Mouse (Mus musculus) MEL (cell line): ENCODE measurements around the gene Hrh2.

Experiments
- CTCF ChIP-seq, 3 experiments: IDR thresholded peaks in 2 of 3; conservative IDR thresholded peaks in 1 of 3; 2 replicates each; pipeline ENCODE4 v1.5.1; 2011 to 2012; ENCODE audit warnings: low read length in 3 of 3, low read depth in 2 of 3, mild to moderate bottlenecking in 2 of 3, improper control_type of control experiment in 1 of 3, inconsistent platforms in 1 of 3, mixed read lengths in 1 of 3, moderate library complexity in 1 of 3; ENCODE audit not compliant: control insufficient read depth in 1 of 3, insufficient read depth in 1 of 3, poor library complexity in 1 of 3, severe bottlenecking in 1 of 3
- EP300 ChIP-seq, 2 experiments: IDR thresholded peaks; 2 replicates each; pipeline ENCODE4 v1.6.1; 2011; ENCODE audit warnings: improper control_type of control experiment in 2 of 2, low read length in 2 of 2, low read depth in 1 of 2, mild to moderate bottlenecking in 1 of 2
- GABPA ChIP-seq: IDR thresholded peaks from 2 replicates; pipeline ENCODE4 v1.6.1; 2012; ENCODE audit warnings: low read depth, mild to moderate bottlenecking, inconsistent platforms, low read length, improper control_type of control experiment, moderate library complexity
- KAT2A ChIP-seq: conservative IDR thresholded peaks from 2 replicates; pipeline ENCODE4 v1.6.1; 2012; ENCODE audit warnings: low read depth, low read length, improper control_type of control experiment, inconsistent platforms
- MAX ChIP-seq: IDR thresholded peaks from 2 replicates; pipeline ENCODE4 v1.6.1; 2011; ENCODE audit warnings: low read length, improper control_type of control experiment
- MYC ChIP-seq: IDR thresholded peaks from 2 replicates; pipeline ENCODE4 v1.6.1; 2011; ENCODE audit warnings: low read depth, mild to moderate bottlenecking, low read length, improper control_type of control experiment, moderate library complexity
- NELFE ChIP-seq: IDR thresholded peaks from 2 replicates; pipeline ENCODE4 v1.6.1; 2011; ENCODE audit warnings: low read depth, low read length, improper control_type of control experiment
- POLR2A ChIP-seq, 2 experiments: IDR thresholded peaks; 2 replicates each; pipeline ENCODE4 v1.6.1; 2011 to 2012; ENCODE audit warnings: low read length in 2 of 2, mild to moderate bottlenecking in 2 of 2, control low read depth in 1 of 2, improper control_type of control experiment in 1 of 2, low read depth in 1 of 2, moderate library complexity in 1 of 2; ENCODE audit not compliant: control insufficient read depth in 1 of 2, insufficient read depth in 1 of 2, poor library complexity in 1 of 2
- RCOR1 ChIP-seq: IDR thresholded peaks from 2 replicates; pipeline ENCODE4 v1.6.1; 2012; ENCODE audit warnings: low read depth, mild to moderate bottlenecking, inconsistent platforms, low read length, improper control_type of control experiment
- SMC3 ChIP-seq: IDR thresholded peaks from 2 replicates; pipeline ENCODE4 v1.6.1; 2011; ENCODE audit warnings: low read depth, low read length, improper control_type of control experiment
- TAL1 ChIP-seq: IDR thresholded peaks from 2 replicates; pipeline ENCODE4 v1.6.1; 2012; ENCODE audit warnings: mild to moderate bottlenecking, inconsistent platforms, low read length, moderate library complexity, mixed read lengths
- TCF12 ChIP-seq: IDR thresholded peaks from 2 replicates; pipeline ENCODE4 v1.6.1; 2014; ENCODE audit warnings: low read depth, mild to moderate bottlenecking, inconsistent platforms, low read length, improper control_type of control experiment, moderate library complexity

- TF ChIP-seq POLR2A (IDR thresholded peaks at IDR 0.05; ENCODE audit: control insufficient read depth in 1 of 2, insufficient read depth in 1 of 2, low read depth in 1 of 2, low read length in 2 of 2, poor library complexity in 1 of 2) (no peak), TCF12 (no peak), NELFE (no peak), CTCF (IDR thresholded peaks at IDR 0.05 in 2 of 3, conservative IDR thresholded peaks at IDR 0.05 in 1 of 3; ENCODE audit: control insufficient read depth in 1 of 3, insufficient read depth in 1 of 3, low read depth in 2 of 3, low read length in 3 of 3, poor library complexity in 1 of 3, severe bottlenecking in 1 of 3) (no peak), MYC (no peak), GABPA (no peak), RCOR1 (no peak), MAX (no peak), EP300 (IDR thresholded peaks at IDR 0.05; ENCODE audit: low read depth in 1 of 2, low read length in 2 of 2) (no peak), KAT2A (no peak), TAL1 (no peak), SMC3 (no peak)
These were observed 77.2 kb downstream of the Hrh2 start for GRCm38 (mm10) chr13:54269087-54269486.
